Comparison of ENCODE assay signal across 15 mouse cellular contexts in the genomic region with DNA sequence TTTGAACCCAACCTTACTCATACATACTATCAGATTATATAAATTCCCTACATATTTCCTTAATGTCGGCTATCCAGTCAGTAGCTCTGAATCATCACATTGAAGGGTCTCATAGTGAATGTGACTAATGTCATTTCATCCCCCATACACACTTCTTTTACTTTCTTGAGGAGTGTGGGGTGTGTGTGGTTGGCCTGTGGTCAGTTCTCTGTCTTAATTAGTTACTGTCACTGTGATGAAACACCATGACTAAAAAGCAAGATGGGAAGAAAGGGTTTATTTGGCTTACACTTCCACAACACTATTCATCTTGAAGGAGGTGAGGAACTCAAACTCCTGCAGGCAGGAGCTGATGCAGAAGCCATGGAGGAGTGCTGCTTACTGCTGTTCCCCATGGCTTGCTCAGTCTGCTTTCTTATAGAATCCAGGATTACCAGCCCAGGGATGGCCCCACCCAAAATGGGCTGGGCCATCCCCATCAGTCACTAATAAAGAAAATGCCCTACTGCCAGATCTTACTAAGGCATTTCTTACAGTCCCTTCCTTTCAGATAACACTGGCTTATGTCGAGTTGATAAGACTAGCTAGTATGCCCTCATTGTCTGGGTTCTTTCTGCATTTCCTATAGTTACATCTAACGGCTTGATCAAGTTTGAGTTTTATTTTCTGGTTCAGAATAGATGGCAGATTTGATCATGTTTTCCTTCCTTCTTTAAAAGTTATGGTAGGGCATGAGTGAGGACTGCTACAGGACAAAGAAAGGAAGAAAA. TPM values are rescaled to one million over a fixed set of nuclear protein-coding genes. Genes with fewer than 3 reads are reported as not detected.
DNase-seq lines count a peak whose midpoint lies in the region; ATAC-seq and TF ChIP-seq lines count a peak whose summit lies in the region.
"Had no signal": no experiment of that assay in that cellular context is flagged by ENCODE, and none has a peak within 500 bp of the region (broad histone marks: within the 10 kb centered on the region; RNA-seq: fewer than 3 reads in every experiment).

No protein-coding gene starts in this region.

- ATAC-seq in forebrain, postnatal 0 days = no peak

- no peak overlapping the region for H3ac ChIP-seq in myocyte (ENCODE audit: control insufficient read depth, insufficient read length)

- no peak for TF ChIP-seq CTCF in layer of hippocampus, adult 2 months (conservative IDR thresholded peaks at IDR 0.05)
- TF ChIP-seq CTCF in forebrain, postnatal 0 days (IDR thresholded peaks at IDR 0.05; ENCODE audit: low read depth) = no peak

- H3K4me2 ChIP-seq in forebrain, postnatal 0 days (ENCODE audit: low read depth) = no peak overlapping the region
- H3K4me2 ChIP-seq in myocyte (ENCODE audit: low read depth) = peak overlapping the region; percentile 62
- H3K4me2 ChIP-seq: hindbrain, embryonic 14.5 days; limb, embryonic 13.5 days; midbrain, embryonic 11.5 days had no signal

- 63% methylated on average over 3 of the region's 3 CpGs for WGBS in forebrain, postnatal 0 days

- no peak for TF ChIP-seq POLR2A in myocyte (IDR thresholded peaks at IDR 0.05; ENCODE audit: insufficient read length, low read depth)

- peak; percentile 24 for DNase-seq in heart, adult 11 months
- no peak for DNase-seq in heart, postnatal 10 days
- no peak for DNase-seq in layer of hippocampus, adult 2 months (ENCODE audit: low spot score in 2 of 2)
- no peak for DNase-seq in layer of hippocampus, adult 9-10 months (ENCODE audit: low spot score)
- peak; percentile 13 for DNase-seq in forebrain, postnatal 0 days
- DNase-seq in thymus, adult 18-20 months = no peak
- DNase-seq in urinary bladder, postnatal 10 days (ENCODE audit: low spot score) = no peak
- DNase-seq: kidney, adult 8-10 months had no signal

- H3K4me3 ChIP-seq in layer of hippocampus, adult 2 months = no peak overlapping the region
- no peak overlapping the region for H3K4me3 ChIP-seq in forebrain, postnatal 0 days (ENCODE audit: low read depth, low read length)
- H3K4me3 ChIP-seq in myocyte = no peak overlapping the region
- H3K4me3 ChIP-seq: erythroblast, embryonic 14.5 days; left cerebral cortex, adult 2 months; limb, embryonic 13.5 days had no signal

- no peaks in the 10 kb centered on the region for H3K9me3 ChIP-seq in forebrain, postnatal 0 days (ENCODE audit: low read length)
- H3K9me3 ChIP-seq: limb, embryonic 13.5 days had no signal

- H3K9ac ChIP-seq in forebrain, postnatal 0 days = no peak overlapping the region
- H3K9ac ChIP-seq: hindbrain, embryonic 14.5 days; limb, embryonic 13.5 days had no signal

- no peaks in the 10 kb centered on the region for H3K79me2 ChIP-seq in myocyte (ENCODE audit: control insufficient read depth, insufficient read depth)

- H3K36me3 ChIP-seq in forebrain, postnatal 0 days (ENCODE audit: insufficient read depth) = peaks cover 24% of the 10 kb centered on the region
- H3K36me3 ChIP-seq in myocyte (ENCODE audit: control insufficient read depth, insufficient read depth) = no peaks in the 10 kb centered on the region

- H3K4me1 ChIP-seq in forebrain, postnatal 0 days (ENCODE audit: insufficient read depth) = peaks cover 5% of the 10 kb centered on the region
- H3K4me1 ChIP-seq: limb, embryonic 13.5 days had no signal

- H3K27me3 ChIP-seq in forebrain, postnatal 0 days (ENCODE audit: insufficient read depth, low read length) = no peaks in the 10 kb centered on the region
- no peaks in the 10 kb centered on the region for H3K27me3 ChIP-seq in myocyte (ENCODE audit: control insufficient read depth, insufficient read depth, insufficient read length)
- H3K27me3 ChIP-seq: CH12.LX; limb, embryonic 13.5 days had no signal

- H3K27ac ChIP-seq in layer of hippocampus, adult 2 months = peak overlapping the region; percentile 82
- H3K27ac ChIP-seq in forebrain, postnatal 0 days (ENCODE audit: low read depth, low read length) = peak overlapping the region; percentile 50; the same call in 1 of the 2 replicates
- H3K27ac ChIP-seq: hindbrain, embryonic 14.5 days; limb, embryonic 13.5 days had no signal

- intact Hi-C loops in heart, postnatal 10 days (cut with DNase I) = no loop called here

TF ChIP-seq in myocyte, 11 proteins besides CTCF, POLR2A, EP300 and RAD21:
- TF ChIP-seq REST (IDR thresholded peaks at IDR 0.05; ENCODE audit: insufficient read depth, insufficient read length) (no peak), MYOG (IDR thresholded peaks at IDR 0.05; ENCODE audit: control insufficient read depth in 1 of 3, insufficient read depth in 1 of 3, insufficient read length in 2 of 3, low read depth in 2 of 3) (no peak), POLR2AphosphoS2 (IDR thresholded peaks at IDR 0.05; ENCODE audit: insufficient read length, low read depth) (no peak), TCF12 (IDR thresholded peaks at IDR 0.05; ENCODE audit: insufficient read depth, poor library complexity, severe bottlenecking) (no peak), USF1 (IDR thresholded peaks at IDR 0.05; ENCODE audit: low read depth) (no peak), E2F4 (IDR thresholded peaks at IDR 0.05; ENCODE audit: insufficient read depth) (no peak), MAX (IDR thresholded peaks at IDR 0.05; ENCODE audit: low read depth) (no peak), CEBPB (IDR thresholded peaks at IDR 0.05; ENCODE audit: insufficient read depth, poor library complexity, severe bottlenecking) (no peak)

RNA-seq across cellular contexts. Expression of gene Rheb, which starts 17.5 kb away (rescaled TPM):
- 10 to 100 TPM; 84.6 to 90.3 TPM for total RNA-seq in heart, postnatal 10 days (2021)
- 100 to 1,000 TPM; 106 to 115 TPM for total RNA-seq in layer of hippocampus, adult 2 months (2021)
- total RNA-seq in forebrain, postnatal 0 days (2014; rRNA removed) = 117 and 133 TPM in 2 replicates
- polyA plus RNA-seq in forebrain, postnatal 0 days (2015; fragmentation: Nextera tagmentation; extraction: Ambion mirVana) = 335 and 342 TPM in 2 replicates
- 64.4 TPM for polyA plus RNA-seq in myocyte (2012; fragmentation: generic; extraction: Trizol)

Comparison
In these comparisons a context has a peak if more than half of its experiments do, and no peak if none do; other contexts are left out.
1. DNase-seq: peak in heart, adult 11 months (single experiment) and forebrain, postnatal 0 days (single experiment); none in heart, postnatal 10 days (0 of 2), layer of hippocampus, adult 2 months (0 of 2), layer of hippocampus, adult 9-10 months (single experiment), thymus, adult 18-20 months (0 of 2) and urinary bladder, postnatal 10 days (single experiment).